Mouse (Mus musculus) heart, postnatal 0 days (tissue): ENCODE results near the gene Plod2.
A peak's percentile ranks its signal among the peaks of the same experiment; 100 is the strongest.

Source experiments
- CTCF ChIP-seq: IDR thresholded peaks from 2 replicates; pipeline ENCODE4 v1.5.1; 2016; ENCODE audit warnings: antibody characterized with exemption, control low read depth, low read depth
- EP300 ChIP-seq: IDR thresholded peaks from 2 replicates; pipeline ENCODE4 v1.6.1; 2016; ENCODE audit warnings: antibody characterized with exemption, low read depth

DNA sequence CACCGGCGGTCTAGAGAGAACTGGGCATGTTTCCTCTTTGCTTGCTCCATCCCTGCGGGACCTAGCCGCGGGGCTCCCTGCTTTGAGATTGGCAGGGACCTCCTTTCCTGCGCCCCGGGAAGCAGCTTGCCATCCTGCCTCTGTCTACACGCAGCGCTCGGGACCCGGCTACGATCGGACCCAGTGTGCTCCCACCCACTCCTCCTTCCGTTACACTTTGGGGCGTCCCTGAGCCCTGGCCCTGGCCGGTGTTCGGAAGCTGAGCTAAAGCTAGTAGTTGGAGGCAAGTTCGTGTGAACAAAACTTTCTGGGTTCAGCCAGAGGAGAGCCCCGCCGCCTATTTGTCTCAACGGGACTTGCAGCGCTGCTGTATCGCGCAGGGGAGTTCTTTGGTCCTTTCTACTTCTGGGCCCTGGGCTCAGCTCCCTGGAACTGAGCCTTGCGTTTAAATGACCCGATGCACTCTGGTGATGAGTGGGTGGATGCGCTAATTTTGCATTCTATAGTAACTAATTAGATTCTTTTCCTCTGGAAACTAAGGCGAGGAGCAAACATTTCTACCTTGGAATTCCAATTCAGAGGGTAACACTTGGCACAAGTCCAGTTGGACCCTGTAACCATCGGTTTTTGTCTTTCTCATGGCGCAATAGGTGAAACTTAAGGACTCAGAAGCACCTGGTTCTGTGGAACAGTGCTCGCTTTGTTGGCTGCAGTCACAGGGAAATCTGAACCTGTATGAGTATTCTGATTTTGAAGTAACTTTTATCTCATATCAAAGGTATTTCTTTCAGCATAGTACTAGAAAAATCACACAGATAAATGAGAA is 781 bp downstream of the Plod2 start:
- TF ChIP-seq EP300 (no peak), CTCF (0 out of 2 replicates have a peak, but pooled peaks have one; percentile 6)
